Mouse (Mus musculus) MEL (cell line): ENCODE data around the gene Vsir. TPM values are rescaled to one million over a fixed set of nuclear protein-coding genes. Genes with fewer than 3 reads are reported as not detected.

Experiments
- DNase-seq: peaks from one replicate; pipeline ENCODE4 v3.0.0; 2011; ENCODE audit warnings: low read depth, low spot score
- H3K27ac ChIP-seq: 2 replicates; pipeline ENCODE4 v1.5.1; 2012; ENCODE audit warnings: low read depth, mild to moderate bottlenecking, control low read depth, low read length, moderate library complexity; ENCODE audit not compliant: control insufficient read depth
- H3K27me3 ChIP-seq, 2 experiments: fragments of 150-350 bp in 1 of 2; sonication (generic) in 1 of 2; 2 replicates each; pipeline ENCODE4 v1.6.1; 2012; ENCODE audit warnings: low read length in 2 of 2, mild to moderate bottlenecking in 2 of 2, improper control_type of control experiment in 1 of 2, moderate library complexity in 1 of 2; ENCODE audit not compliant: insufficient read depth in 2 of 2, control insufficient read depth in 1 of 2
- H3K36me3 ChIP-seq, 2 experiments: 2 replicates each; pipeline ENCODE4 v1.6.1; 2012 to 2014; ENCODE audit warnings: low read length in 2 of 2, improper control_type of control experiment in 1 of 2, inconsistent platforms in 1 of 2, mild to moderate bottlenecking in 1 of 2; ENCODE audit not compliant: insufficient read depth in 2 of 2, control insufficient read depth in 1 of 2
- H3K4me1 ChIP-seq, 2 experiments: fragments of 150-350 bp in 1 of 2; sonication (generic) in 1 of 2; 2 replicates each; pipeline ENCODE4 v1.6.1; 2012; ENCODE audit warnings: low read length in 2 of 2, improper control_type of control experiment in 1 of 2, mild to moderate bottlenecking in 1 of 2; ENCODE audit not compliant: insufficient read depth in 2 of 2, control insufficient read depth in 1 of 2
- H3K4me3 ChIP-seq, 2 experiments: fragments of 150-350 bp in 1 of 2; sonication (generic) in 1 of 2; 2 replicates each; pipeline ENCODE4 v1.5.1; 2012; ENCODE audit warnings: low read depth in 2 of 2, low read length in 2 of 2, mild to moderate bottlenecking in 2 of 2, moderate library complexity in 2 of 2, control low read depth in 1 of 2, improper control_type of control experiment in 1 of 2; ENCODE audit not compliant: control insufficient read depth in 1 of 2, insufficient read depth in 1 of 2
- H3K79me2 ChIP-seq: 2 replicates; pipeline ENCODE4 v1.6.1; 2012; ENCODE audit warnings: mild to moderate bottlenecking, low read length, moderate library complexity; ENCODE audit not compliant: control insufficient read depth, poor library complexity, insufficient read depth
- H3K9ac ChIP-seq: 2 replicates; pipeline ENCODE4 v1.6.1; 2012; ENCODE audit warnings: low read depth, mild to moderate bottlenecking, control low read depth, low read length, moderate library complexity; ENCODE audit not compliant: control insufficient read depth, poor library complexity, severe bottlenecking
- H3K9me3 ChIP-seq: fragments of 150-350 bp; sonication (generic); replicated peaks from 2 replicates; pipeline ENCODE4 v1.6.1; 2012; ENCODE audit warnings: mild to moderate bottlenecking, low read length, improper control_type of control experiment, moderate library complexity; ENCODE audit not compliant: insufficient read depth
- BHLHE40 ChIP-seq: IDR thresholded peaks from 2 replicates; pipeline ENCODE4 v1.6.1; 2012; ENCODE audit warnings: low read depth, mild to moderate bottlenecking, inconsistent platforms, low read length, improper control_type of control experiment, borderline replicate concordance
- CHD1 ChIP-seq: IDR thresholded peaks from 2 replicates; pipeline ENCODE4 v1.6.1; 2012; ENCODE audit warnings: low read depth, mild to moderate bottlenecking, inconsistent platforms, low read length, improper control_type of control experiment
- CHD2 ChIP-seq: IDR thresholded peaks from 2 replicates; pipeline ENCODE4 v1.6.1; 2011; ENCODE audit warnings: low read length, improper control_type of control experiment
- CTCF ChIP-seq, 3 experiments: IDR thresholded peaks in 2 of 3; conservative IDR thresholded peaks in 1 of 3; 2 replicates each; pipeline ENCODE4 v1.5.1; 2011 to 2012; ENCODE audit warnings: low read length in 3 of 3, low read depth in 2 of 3, mild to moderate bottlenecking in 2 of 3, improper control_type of control experiment in 1 of 3, inconsistent platforms in 1 of 3, mixed read lengths in 1 of 3, moderate library complexity in 1 of 3; ENCODE audit not compliant: control insufficient read depth in 1 of 3, insufficient read depth in 1 of 3, poor library complexity in 1 of 3, severe bottlenecking in 1 of 3
- EP300 ChIP-seq, 2 experiments: IDR thresholded peaks; 2 replicates each; pipeline ENCODE4 v1.6.1; 2011; ENCODE audit warnings: improper control_type of control experiment in 2 of 2, low read length in 2 of 2, low read depth in 1 of 2, mild to moderate bottlenecking in 1 of 2
- ETS1 ChIP-seq: IDR thresholded peaks from 2 replicates; pipeline ENCODE4 v1.6.1; 2012; ENCODE audit warnings: low read depth, mild to moderate bottlenecking, inconsistent platforms, low read length, improper control_type of control experiment, moderate library complexity
- GABPA ChIP-seq: IDR thresholded peaks from 2 replicates; pipeline ENCODE4 v1.6.1; 2012; ENCODE audit warnings: low read depth, mild to moderate bottlenecking, inconsistent platforms, low read length, improper control_type of control experiment, moderate library complexity
- GATA1 ChIP-seq: IDR thresholded peaks from 2 replicates; pipeline ENCODE4 v1.6.1; 2011; ENCODE audit warnings: low read depth, low read length, improper control_type of control experiment
- KAT2A ChIP-seq: conservative IDR thresholded peaks from 2 replicates; pipeline ENCODE4 v1.6.1; 2012; ENCODE audit warnings: low read depth, low read length, improper control_type of control experiment, inconsistent platforms
- MAZ ChIP-seq: IDR thresholded peaks from 2 replicates; pipeline ENCODE4 v1.6.1; 2012; ENCODE audit warnings: low read depth, mild to moderate bottlenecking, inconsistent platforms, low read length, improper control_type of control experiment
- MYB ChIP-seq: IDR thresholded peaks from 2 replicates; pipeline ENCODE4 v1.6.1; 2011; ENCODE audit warnings: mild to moderate bottlenecking, low read depth, low read length, improper control_type of control experiment
- MYC ChIP-seq: IDR thresholded peaks from 2 replicates; pipeline ENCODE4 v1.6.1; 2011; ENCODE audit warnings: low read depth, mild to moderate bottlenecking, low read length, improper control_type of control experiment, moderate library complexity
- NELFE ChIP-seq: IDR thresholded peaks from 2 replicates; pipeline ENCODE4 v1.6.1; 2011; ENCODE audit warnings: low read depth, low read length, improper control_type of control experiment
- POLR2AphosphoS2 ChIP-seq: IDR thresholded peaks from 2 replicates; pipeline ENCODE4 v1.6.1; 2011; ENCODE audit warnings: low read length, improper control_type of control experiment
- POLR2AphosphoS5 ChIP-seq: IDR thresholded peaks from 2 replicates; pipeline ENCODE4 v1.6.1; 2012; ENCODE audit warnings: low read depth, borderline replicate concordance, mild to moderate bottlenecking, inconsistent platforms, low read length, moderate library complexity, mixed read lengths
- RAD21 ChIP-seq: IDR thresholded peaks from 2 replicates; pipeline ENCODE4 v1.6.1; 2011; ENCODE audit warnings: mild to moderate bottlenecking, low read depth, low read length, improper control_type of control experiment
- RCOR1 ChIP-seq: IDR thresholded peaks from 2 replicates; pipeline ENCODE4 v1.6.1; 2012; ENCODE audit warnings: low read depth, mild to moderate bottlenecking, inconsistent platforms, low read length, improper control_type of control experiment
- TCF12 ChIP-seq: IDR thresholded peaks from 2 replicates; pipeline ENCODE4 v1.6.1; 2014; ENCODE audit warnings: low read depth, mild to moderate bottlenecking, inconsistent platforms, low read length, improper control_type of control experiment, moderate library complexity
- USF1 ChIP-seq: IDR thresholded peaks from 2 replicates; pipeline ENCODE4 v1.6.1; 2014; ENCODE audit warnings: low read depth, mild to moderate bottlenecking, inconsistent platforms, low read length, improper control_type of control experiment, moderate library complexity
- USF2 ChIP-seq, 2 experiments: IDR thresholded peaks; 2 replicates each; pipeline ENCODE4 v1.6.1; 2011 to 2012; ENCODE audit warnings: improper control_type of control experiment in 2 of 2, low read length in 2 of 2, borderline replicate concordance in 1 of 2, inconsistent platforms in 1 of 2, low read depth in 1 of 2, mild to moderate bottlenecking in 1 of 2; ENCODE audit not compliant: insufficient read depth in 1 of 2
- ZC3H11A ChIP-seq: IDR thresholded peaks from 2 replicates; pipeline ENCODE4 v1.6.1; 2012; ENCODE audit warnings: low read depth, mild to moderate bottlenecking, inconsistent platforms, low read length, improper control_type of control experiment
- ZKSCAN1 ChIP-seq: IDR thresholded peaks from 2 replicates; pipeline ENCODE4 v1.6.1; 2012; ENCODE audit warnings: low read depth, mild to moderate bottlenecking, inconsistent platforms, low read length, improper control_type of control experiment, moderate library complexity
- ZMIZ1 ChIP-seq: IDR thresholded peaks from 2 replicates; pipeline ENCODE4 v1.6.1; 2012; ENCODE audit warnings: low read depth, mild to moderate bottlenecking, inconsistent platforms, low read length, improper control_type of control experiment, moderate library complexity
- polyA plus RNA-seq, 2 experiments: library from polyadenylated mRNA; stranded (reverse) in 1 of 2; unstranded in 1 of 2; fragments of >175 nt in 1 of 2; fragments of >200 nt in 1 of 2; gene quantifications; 2 replicates each; pipeline versions ENCODE4 v1.2.1 to v1.2.4; 2012; ENCODE audit warnings: low replicate concordance in 2 of 2, low read depth in 1 of 2; ENCODE audit not compliant: insufficient read length in 2 of 2, insufficient read depth in 1 of 2, missing spikeins in 1 of 2
- total RNA-seq: library from RNA; depleted of rRNA; stranded (reverse); fragments of 300-350 nt; gene quantifications from 2 replicates; pipeline ENCODE4 v1.2.3, GENCODE M21; 2012

Gene Vsir
- total and polyA plus RNA-seq, 3 experiments: 10.6 to 11.2 TPM; not detected in 1

DNA sequence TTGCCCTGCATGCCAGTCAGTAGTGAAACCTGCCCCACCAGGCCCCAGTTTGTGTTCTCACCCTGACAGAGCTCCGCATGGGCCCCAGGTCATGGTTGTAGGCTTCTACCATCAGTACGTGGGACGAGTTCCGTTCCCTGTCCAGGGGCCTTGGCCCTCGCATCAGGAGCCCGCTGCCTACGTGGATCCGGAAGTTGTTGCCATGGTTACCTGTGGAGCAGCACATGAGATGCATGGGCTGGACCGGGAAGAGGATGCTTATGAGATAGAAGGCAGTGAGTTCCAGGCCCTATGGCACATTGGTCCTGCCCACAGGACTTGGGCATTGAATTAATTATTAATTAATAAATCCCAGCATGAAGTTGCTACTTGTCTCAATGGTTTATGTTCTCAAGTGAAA lies 45.0 kb downstream of the Vsir start:
- no peaks in the 10 kb centered on the region for H3K4me1 ChIP-seq
- TF ChIP-seq CTCF (IDR thresholded peaks at IDR 0.05 in 2 of 3, conservative IDR thresholded peaks at IDR 0.05 in 1 of 3; ENCODE audit: control insufficient read depth in 1 of 3, insufficient read depth in 1 of 3, low read depth in 2 of 3, low read length in 3 of 3, poor library complexity in 1 of 3, severe bottlenecking in 1 of 3) (no peak), POLR2AphosphoS2 (no peak), USF2 (IDR thresholded peaks at IDR 0.05; ENCODE audit: borderline replicate concordance in 1 of 2, insufficient read depth in 1 of 2, low read depth in 1 of 2, low read length in 2 of 2) (no peak), RCOR1 (no peak), CHD1 (no peak), RAD21 (no peak), BHLHE40 (no peak), ETS1 (no peak), MYB (no peak), GATA1 (no peak), ZC3H11A (no peak), ZMIZ1 (no peak), NELFE (no peak), MAZ (no peak), ZKSCAN1 (no peak), USF1 (no peak), KAT2A (no peak)
- H3K79me2 ChIP-seq: no peaks in the 10 kb centered on the region
- no peak overlapping the region for H3K9ac ChIP-seq
- H3K36me3 ChIP-seq: no peaks in the 10 kb centered on the region
- H3K27ac ChIP-seq: no peak overlapping the region
- H3K27me3 ChIP-seq: no peaks in the 10 kb centered on the region
- no peak overlapping the region for H3K4me3 ChIP-seq
- no peak for DNase-seq
- H3K9me3 ChIP-seq: no peaks in the 10 kb centered on the region

DNA sequence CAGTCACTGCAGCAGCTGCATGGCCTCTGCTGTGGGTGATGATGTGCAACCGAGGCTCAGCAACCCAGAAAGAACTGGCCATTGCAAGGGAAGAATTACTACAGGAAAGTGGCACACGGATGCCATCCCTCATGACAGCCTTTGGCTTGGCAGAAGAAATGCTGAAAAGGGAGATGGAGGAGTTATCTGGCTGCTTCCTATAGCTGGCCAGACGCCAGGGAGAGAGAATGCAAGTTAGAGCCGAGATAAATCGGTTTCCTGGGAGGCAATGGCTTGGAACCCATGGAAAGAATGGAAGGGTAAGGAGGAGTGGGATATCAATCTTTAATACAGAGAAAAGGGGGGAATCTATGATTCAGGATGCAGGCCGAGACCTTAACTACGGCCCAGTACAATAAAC lies 48.3 kb downstream of the Vsir start:
- H3K4me1 ChIP-seq: peaks cover 0 to 3% of the 10 kb centered on the region in 2 experiments; a peak in 1 of 4 replicates
- no peak overlapping the region for H3K9ac ChIP-seq
- TF ChIP-seq GABPA (no peak), EP300 (IDR thresholded peaks at IDR 0.05; ENCODE audit: low read depth in 1 of 2, low read length in 2 of 2) (no peak), USF2 (IDR thresholded peaks at IDR 0.05; ENCODE audit: borderline replicate concordance in 1 of 2, insufficient read depth in 1 of 2, low read depth in 1 of 2, low read length in 2 of 2) (no peak), POLR2AphosphoS2 (no peak), GATA1 (no peak), CHD2 (no peak), MYC (no peak), POLR2AphosphoS5 (no peak), TCF12 (no peak)
- H3K79me2 ChIP-seq: no peaks in the 10 kb centered on the region
- H3K27me3 ChIP-seq: no peaks in the 10 kb centered on the region
- no peak for DNase-seq
- H3K27ac ChIP-seq: no peak overlapping the region
- H3K9me3 ChIP-seq: no peaks in the 10 kb centered on the region
- H3K36me3 ChIP-seq: no peaks in the 10 kb centered on the region
- no peak overlapping the region for H3K4me3 ChIP-seq
